Mouse (Mus musculus) liver, embryonic 15.5 days (tissue): ENCODE measurements around the gene Stard5. TPM values are rescaled to one million over a fixed set of nuclear protein-coding genes. Genes with fewer than 3 reads are reported as not detected.

Source experiments
- ATAC-seq: fragments of 200-750 bp; cut with Nextera tagmentation; 2 replicates; pipeline ENCODE4 v1.8.0; 2017; ENCODE audit warnings: moderate number of reproducible peaks, mild to moderate bottlenecking, moderate library complexity; ENCODE audit not compliant: insufficient read depth
- H3K27ac ChIP-seq: fragments of 300-500 bp; sonication (generic); replicated peaks from 2 replicates; pipeline ENCODE4 v1.5.1; 2015; ENCODE audit warnings: mild to moderate bottlenecking, inconsistent platforms
- H3K27me3 ChIP-seq: fragments of 300-500 bp; sonication (generic); 2 replicates; pipeline ENCODE4 v1.6.1; 2015; ENCODE audit warnings: mild to moderate bottlenecking, inconsistent platforms
- H3K36me3 ChIP-seq: fragments of 300-500 bp; sonication (generic); replicated peaks from 2 replicates; pipeline ENCODE4 v1.6.1; 2015; ENCODE audit warnings: moderate library complexity, mild to moderate bottlenecking, inconsistent platforms
- H3K4me1 ChIP-seq: fragments of 300-500 bp; sonication (generic); replicated peaks from 2 replicates; pipeline ENCODE4 v1.6.1; 2015; ENCODE audit warnings: inconsistent platforms
- H3K4me2 ChIP-seq: fragments of 300-500 bp; sonication (generic); 2 replicates; pipeline ENCODE4 v1.6.1; 2015; ENCODE audit warnings: moderate library complexity, mild to moderate bottlenecking, inconsistent platforms
- H3K4me3 ChIP-seq: fragments of 300-500 bp; sonication (generic); replicated peaks from 2 replicates; pipeline ENCODE4 v1.5.1; 2015; ENCODE audit warnings: mild to moderate bottlenecking, inconsistent platforms
- H3K9ac ChIP-seq: fragments of 300-500 bp; sonication (generic); 2 replicates; pipeline ENCODE4 v1.6.1; 2015; ENCODE audit warnings: moderate library complexity, mild to moderate bottlenecking, inconsistent platforms
- H3K9me3 ChIP-seq: fragments of 300-500 bp; sonication (generic); replicated peaks from 2 replicates; pipeline ENCODE4 v1.6.1; 2016; ENCODE audit warnings: inconsistent platforms
- WGBS: fragments of 180-500 bp; shearing (Covaris S2); methylation state at CpG from one replicate; pipeline ENCODE4 v1.1.7; 2015; ENCODE audit warnings: mixed read lengths; ENCODE audit not compliant: insufficient replicate concordance; 5-methylcytosine and 5-hydroxymethylcytosine counted together
- polyA plus RNA-seq: library from polyadenylated mRNA; unstranded; fragments of >200 nt; fragmentation: Nextera tagmentation; extraction: Ambion mirVana; gene quantifications from 2 replicates; pipeline ENCODE4 v1.2.1, GENCODE M21; 2015

Gene Stard5
- polyA plus RNA-seq, 1 experiment from 2014 or later: 14.4 TPM

DNA sequence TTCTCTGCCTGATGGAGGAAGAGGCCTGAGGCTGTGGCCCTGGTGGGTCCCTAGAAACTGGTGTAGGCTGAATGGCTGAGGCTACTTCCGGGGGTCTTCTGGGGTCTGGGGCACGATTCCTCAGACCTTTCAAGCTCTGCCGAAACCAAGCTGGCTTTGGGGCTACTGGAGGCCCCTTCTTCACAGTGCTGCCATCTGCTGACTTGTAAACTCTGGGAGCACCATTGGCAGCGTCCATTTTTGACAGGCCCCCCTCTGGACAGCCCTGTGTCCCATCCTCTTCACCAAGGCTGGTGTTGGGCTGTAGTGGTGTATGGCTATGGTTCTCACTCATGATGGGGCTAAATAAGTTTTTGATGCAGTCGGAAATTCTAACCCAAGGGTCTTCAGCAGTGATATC is 20.7 kb downstream of the Stard5 start:
- H3K36me3 ChIP-seq: no peaks in the 10 kb centered on the region
- H3K4me2 ChIP-seq: peak overlapping the region; percentile 34; the same call in 1 of the 2 replicates
- no peak overlapping the region for H3K9ac ChIP-seq
- H3K27ac ChIP-seq: no peak overlapping the region
- whole genome bisulfite sequencing: 55% methylated on average over 5 of the region's 5 CpGs
- H3K4me3 ChIP-seq: no peak overlapping the region
- no peak for ATAC-seq
- H3K4me1 ChIP-seq: peaks cover 4% of the 10 kb centered on the region; the same call in 1 of the 2 replicates
- no peaks in the 10 kb centered on the region for H3K9me3 ChIP-seq
- no peaks in the 10 kb centered on the region for H3K27me3 ChIP-seq

DNA sequence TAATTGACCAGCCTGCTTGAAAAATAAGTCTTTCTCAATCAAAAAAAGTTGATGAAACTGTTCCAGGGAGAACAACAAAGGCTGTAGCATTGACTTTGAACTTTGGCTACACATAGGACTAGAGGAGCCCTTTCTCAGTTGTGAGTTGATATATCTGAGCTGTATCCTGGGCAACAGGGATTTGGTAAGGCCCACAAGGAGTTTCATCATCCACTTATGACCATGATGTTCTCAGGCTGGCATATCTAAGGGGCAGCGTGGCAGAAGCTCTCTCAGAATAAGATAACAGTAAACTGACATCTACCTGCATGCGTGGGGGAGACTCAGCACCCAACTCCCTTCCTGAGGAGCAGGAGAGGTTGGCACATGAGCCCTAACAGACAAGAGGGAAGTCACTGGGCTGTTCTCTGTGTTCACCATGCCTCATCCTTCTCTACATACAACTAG is 21.9 kb downstream of the Stard5 start:
- 21% methylated on average over 2 of the region's 2 CpGs for WGBS
- peak overlapping the region; percentile 34 for H3K4me2 ChIP-seq
- no peak overlapping the region for H3K27ac ChIP-seq
- peak; percentile 27; the same call in 1 of the 2 replicates for ATAC-seq
- H3K27me3 ChIP-seq: no peaks in the 10 kb centered on the region
- H3K36me3 ChIP-seq: no peaks in the 10 kb centered on the region
- H3K4me1 ChIP-seq: peaks cover 4% of the 10 kb centered on the region; the same call in 1 of the 2 replicates
- H3K4me3 ChIP-seq: peak overlapping the region; percentile 43
- no peaks in the 10 kb centered on the region for H3K9me3 ChIP-seq
- no peak overlapping the region for H3K9ac ChIP-seq

DNA sequence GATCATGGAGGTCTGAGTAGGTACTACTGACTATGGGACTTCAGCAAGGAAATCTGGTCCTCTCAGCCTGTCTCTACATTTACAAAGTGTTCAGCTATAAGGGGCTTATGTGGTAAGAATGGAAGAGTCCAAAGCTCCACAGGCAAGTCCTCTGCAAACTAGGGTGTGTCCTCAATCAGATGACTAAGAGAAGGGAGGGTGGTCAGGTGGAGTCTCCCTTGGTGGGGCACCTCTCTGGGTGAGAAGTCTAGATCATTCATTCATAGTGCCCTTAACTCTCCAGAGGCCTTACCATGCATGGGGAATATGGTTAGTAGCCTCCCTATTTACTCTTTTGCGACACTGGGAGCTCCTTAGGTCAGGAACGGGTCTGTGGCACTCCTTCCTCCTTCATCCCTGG is 22.4 kb downstream of the Stard5 start:
- Histone ChIP-seq H3K9ac (no peak overlapping the region), H3K27ac (0 out of 2 replicates have a peak overlapping the region, but pooled peaks have one; percentile 11), H3K4me3 (peak overlapping the region; percentile 43), H3K9me3 (no peaks in the 10 kb centered on the region), H3K4me2 (peak overlapping the region; percentile 34), H3K27me3 (no peaks in the 10 kb centered on the region), H3K36me3 (no peaks in the 10 kb centered on the region), H3K4me1 (peaks cover 4% of the 10 kb centered on the region; the same call in 1 of the 2 replicates)
- no peak for ATAC-seq
- 28% methylated on average over 2 of the region's 2 CpGs for WGBS

DNA sequence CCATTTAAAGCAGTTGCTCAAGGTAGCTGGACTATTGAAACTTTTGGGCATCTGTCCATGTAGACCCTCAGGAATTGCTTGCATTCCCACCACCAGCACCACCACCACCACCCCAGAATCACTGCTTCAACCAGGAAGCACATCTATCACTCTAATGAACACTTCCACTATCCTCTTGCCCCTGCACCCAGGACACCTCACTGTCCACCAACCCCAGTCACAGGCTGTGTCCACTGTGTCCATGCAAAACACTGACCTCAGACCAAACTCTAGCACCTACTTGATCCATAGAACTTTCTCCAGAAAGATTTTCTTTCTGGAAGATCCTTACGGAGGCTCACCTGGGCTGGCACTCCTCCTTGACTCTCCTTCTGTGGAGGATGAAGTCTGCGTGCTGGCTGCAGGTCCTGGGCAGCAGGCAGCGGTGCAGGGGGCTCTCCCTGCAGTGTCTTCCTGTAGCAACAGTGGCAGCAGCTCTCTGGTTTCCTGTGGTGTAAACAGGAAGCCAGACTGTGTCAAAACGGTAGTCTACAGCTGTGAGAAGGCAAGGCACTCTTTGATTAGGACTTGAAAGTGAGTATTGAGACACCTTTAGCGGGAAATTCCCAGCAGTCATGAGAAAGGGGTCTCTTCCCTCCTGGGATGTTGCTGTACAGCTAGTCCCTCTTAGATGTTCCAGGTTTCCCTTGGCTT is 23.3 kb downstream of the Stard5 start:
- Histone ChIP-seq H3K9me3 (no peaks in the 10 kb centered on the region), H3K9ac (no peak overlapping the region), H3K4me1 (peaks cover 4% of the 10 kb centered on the region; the same call in 1 of the 2 replicates), H3K4me2 (peak overlapping the region; percentile 34; the same call in 1 of the 2 replicates), H3K36me3 (no peaks in the 10 kb centered on the region), H3K27me3 (no peaks in the 10 kb centered on the region), H3K4me3 (peak overlapping the region; percentile 43), H3K27ac (peak overlapping the region; percentile 29; the same call in 1 of the 2 replicates)
- 14% methylated on average over 5 of the region's 5 CpGs for WGBS
- ATAC-seq: no peak

GRCm38 (mm10) chr7:83658716-83659115 is 27.0 kb downstream of the Stard5 start:
- no peaks in the 10 kb centered on the region for H3K9me3 ChIP-seq
- no peaks in the 10 kb centered on the region for H3K4me1 ChIP-seq
- no peak overlapping the region for H3K27ac ChIP-seq
- no peaks in the 10 kb centered on the region for H3K36me3 ChIP-seq
- no peaks in the 10 kb centered on the region for H3K27me3 ChIP-seq
- no peak for ATAC-seq
- 51% methylated on average over 1 of the region's 1 CpGs for WGBS
- no peak overlapping the region for H3K4me2 ChIP-seq
- no peak overlapping the region for H3K4me3 ChIP-seq
- H3K9ac ChIP-seq: no peak overlapping the region

- Histone ChIP-seq H3K4me3 (no peak overlapping the region), H3K27ac (peak overlapping the region; percentile 54), H3K9me3 (no peaks in the 10 kb centered on the region), H3K4me2 (no peak overlapping the region), H3K27me3 (no peaks in the 10 kb centered on the region), H3K9ac (no peak overlapping the region), H3K36me3 (no peaks in the 10 kb centered on the region), H3K4me1 (no peaks in the 10 kb centered on the region)
- ATAC-seq: peak; percentile 43; the same call in 1 of the 2 replicates
- 47% methylated on average over 9 of the region's 9 CpGs for WGBS
These were observed 27.7 kb downstream of the Stard5 start for GRCm38 (mm10) chr7:83659159-83660065.

- Histone ChIP-seq H3K4me3 (no peak overlapping the region), H3K36me3 (no peaks in the 10 kb centered on the region), H3K9ac (no peak overlapping the region), H3K4me1 (no peaks in the 10 kb centered on the region), H3K27ac (peak overlapping the region; percentile 54; the same call in 1 of the 2 replicates), H3K27me3 (no peaks in the 10 kb centered on the region), H3K9me3 (no peaks in the 10 kb centered on the region), H3K4me2 (no peak overlapping the region)
- 82% methylated on average over 11 of the region's 11 CpGs for WGBS
- ATAC-seq: no peak
These were observed 28.5 kb downstream of the Stard5 start for GRCm38 (mm10) chr7:83660273-83660691.

DNA sequence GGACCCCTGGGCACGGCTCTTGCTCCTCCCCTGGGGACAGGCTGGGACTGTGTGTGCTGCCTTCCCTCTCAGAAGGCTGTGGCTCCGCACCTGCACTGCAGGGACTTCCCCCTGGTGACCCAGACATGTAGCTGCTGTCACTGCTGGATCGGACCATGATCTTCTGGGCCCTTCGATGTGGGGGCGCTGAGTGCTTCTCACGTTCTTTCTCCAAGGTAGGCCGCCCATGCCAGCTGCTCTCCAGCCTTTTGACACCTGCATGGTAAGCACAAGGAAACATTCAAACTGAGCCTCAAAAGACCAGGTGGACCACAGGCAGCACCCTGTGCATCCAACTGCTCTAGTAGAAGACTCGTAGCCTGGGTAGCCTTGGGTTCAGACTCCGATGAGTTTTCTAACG is 29.3 kb downstream of the Stard5 start:
- 72% methylated on average over 10 of the region's 10 CpGs for WGBS
- H3K9me3 ChIP-seq: no peaks in the 10 kb centered on the region
- ATAC-seq: no peak
- H3K9ac ChIP-seq: no peak overlapping the region
- no peaks in the 10 kb centered on the region for H3K36me3 ChIP-seq
- H3K4me3 ChIP-seq: no peak overlapping the region
- H3K27ac ChIP-seq: no peak overlapping the region
- no peak overlapping the region for H3K4me2 ChIP-seq
- no peaks in the 10 kb centered on the region for H3K27me3 ChIP-seq
- no peaks in the 10 kb centered on the region for H3K4me1 ChIP-seq

DNA sequence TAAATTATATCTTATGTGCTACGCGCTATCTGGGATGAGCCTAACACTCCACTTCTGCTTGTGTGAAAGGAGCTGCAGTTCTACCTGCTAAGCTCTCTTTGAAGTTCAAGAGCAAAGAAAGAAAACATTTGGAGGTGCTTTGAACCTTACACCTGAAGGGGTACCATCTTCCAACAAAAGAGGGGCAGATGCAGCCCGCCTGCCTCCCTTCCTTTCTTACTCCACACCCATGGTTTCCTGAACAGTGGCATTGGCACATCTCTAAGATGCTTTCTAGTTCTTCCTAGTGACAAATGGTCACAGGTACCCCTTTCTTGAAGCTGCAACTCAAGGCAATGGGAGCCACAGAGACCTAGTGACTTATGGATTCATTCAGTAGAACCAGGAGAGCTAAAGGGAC is 30.0 kb downstream of the Stard5 start:
- Histone ChIP-seq H3K4me2 (no peak overlapping the region), H3K27me3 (no peaks in the 10 kb centered on the region), H3K9me3 (no peaks in the 10 kb centered on the region), H3K4me3 (no peak overlapping the region), H3K4me1 (no peaks in the 10 kb centered on the region), H3K9ac (no peak overlapping the region), H3K36me3 (no peaks in the 10 kb centered on the region), H3K27ac (no peak overlapping the region)
- ATAC-seq: no peak
- 82% methylated on average over 3 of the region's 3 CpGs for WGBS

DNA sequence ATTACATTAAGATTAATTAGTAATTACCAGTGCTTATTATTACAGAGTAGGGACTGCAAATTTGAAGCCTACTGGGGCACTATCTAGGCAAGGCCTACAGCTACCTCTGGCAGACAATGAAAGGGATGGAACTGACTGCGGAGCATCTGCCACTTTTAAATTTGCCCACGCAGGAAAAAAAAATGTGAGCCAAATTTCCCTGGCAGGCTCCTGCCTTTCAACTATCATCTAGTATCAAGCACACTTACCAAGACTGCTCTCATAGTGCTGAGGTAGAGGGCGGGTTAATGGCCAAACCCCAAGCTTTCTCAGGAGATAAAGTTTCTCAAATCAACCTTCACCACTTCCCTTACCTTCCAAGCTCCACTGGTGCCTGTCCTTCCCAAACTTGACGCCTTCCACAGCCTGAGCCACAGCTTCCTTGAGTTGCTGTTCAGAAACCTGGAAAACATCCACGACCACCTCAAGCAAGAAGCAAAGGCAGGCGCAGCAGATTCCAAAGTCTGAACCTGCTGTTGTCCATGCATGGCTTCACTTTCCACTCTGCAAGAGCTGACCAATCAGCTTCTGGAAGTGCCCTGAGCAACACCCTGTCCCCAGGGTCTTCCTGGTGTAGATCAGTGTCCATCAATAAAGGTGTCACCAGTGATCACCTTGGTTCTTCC is 31.1 kb downstream of the Stard5 start:
- Histone ChIP-seq H3K36me3 (no peaks in the 10 kb centered on the region), H3K4me3 (no peak overlapping the region), H3K4me1 (peaks cover under 1% of the 10 kb centered on the region; the same call in 1 of the 2 replicates), H3K9me3 (no peaks in the 10 kb centered on the region), H3K9ac (no peak overlapping the region), H3K4me2 (no peak overlapping the region), H3K27me3 (no peaks in the 10 kb centered on the region), H3K27ac (no peak overlapping the region)
- 62% methylated on average over 6 of the region's 6 CpGs for WGBS
- ATAC-seq: no peak
